Mouse (Mus musculus): ENCODE measurements around the gene Gm19426. TPM values are rescaled to one million over a fixed set of nuclear protein-coding genes. Genes with fewer than 3 reads are reported as not detected.

Gm19426 gene
- polyA plus RNA-seq, 1 experiment from 2014 or later, result 1.5 TPM

- Histone ChIP-seq H3K4me3 (replicated peaks) (peak overlapping the region; percentile 40), H3K36me3 (replicated peaks) (peaks cover 3% of the 10 kb centered on the region; the same call in 1 of the 2 replicates), H3K4me1 (replicated peaks) (no peaks in the 10 kb centered on the region), H3K9me3 (replicated peaks) (no peaks in the 10 kb centered on the region), H3K27ac (replicated peaks) (0 out of 2 replicates have a peak overlapping the region, but pooled peaks have one; percentile 38), H3K27me3 (peaks cover 89% of the 10 kb centered on the region), H3K9ac (no peak overlapping the region; the same call in 1 of the 2 replicates), H3K4me2 (peak overlapping the region; percentile 45)
- ATAC-seq (ENCODE audit: insufficient read depth), result peak; percentile 74
- WGBS (ENCODE audit: insufficient replicate concordance), result 19% methylated on average over 15 of the region's 15 CpGs
Measured at GRCm38 (mm10) chr2:84774751-84775150, 31.3 kb upstream of the Gm19426 start.

- Histone ChIP-seq H3K4me1 (replicated peaks) (no peaks in the 10 kb centered on the region), H3K4me3 (replicated peaks) (no peak overlapping the region), H3K36me3 (replicated peaks) (peaks cover 3% of the 10 kb centered on the region; the same call in 1 of the 2 replicates), H3K27me3 (peaks cover 86% of the 10 kb centered on the region), H3K9me3 (replicated peaks) (no peaks in the 10 kb centered on the region), H3K4me2 (no peak overlapping the region), H3K9ac (no peak overlapping the region), H3K27ac (replicated peaks) (no peak overlapping the region)
- 65% methylated on average over 5 of the region's 5 CpGs for WGBS (ENCODE audit: insufficient replicate concordance)
- ATAC-seq (ENCODE audit: insufficient read depth), result no peak
Measured at GRCm38 (mm10) chr2:84773195-84773594, 29.7 kb upstream of the Gm19426 start.

GRCm38 (mm10) chr2:84772454-84772853 is 29.0 kb upstream of the Gm19426 start:
- peaks cover 82% of the 10 kb centered on the region for H3K27me3 ChIP-seq
- H3K4me3 ChIP-seq (replicated peaks), result no peak overlapping the region
- H3K27ac ChIP-seq (replicated peaks), result no peak overlapping the region
- no peak overlapping the region for H3K4me2 ChIP-seq
- H3K9me3 ChIP-seq (replicated peaks), result no peaks in the 10 kb centered on the region
- no peak overlapping the region for H3K9ac ChIP-seq
- no peak for ATAC-seq (ENCODE audit: insufficient read depth)
- no peaks in the 10 kb centered on the region for H3K4me1 ChIP-seq (replicated peaks)
- peaks cover 3% of the 10 kb centered on the region; the same call in 1 of the 2 replicates for H3K36me3 ChIP-seq (replicated peaks)
- WGBS (ENCODE audit: insufficient replicate concordance), result 51% methylated on average over 4 of the region's 4 CpGs

- peaks cover 74% of the 10 kb centered on the region for H3K27me3 ChIP-seq
- no peak overlapping the region for H3K4me2 ChIP-seq
- no peak overlapping the region for H3K9ac ChIP-seq
- no peaks in the 10 kb centered on the region for H3K9me3 ChIP-seq (replicated peaks)
- no peak for ATAC-seq (ENCODE audit: insufficient read depth)
- no peak overlapping the region for H3K4me3 ChIP-seq (replicated peaks)
- peaks cover 3% of the 10 kb centered on the region; the same call in 1 of the 2 replicates for H3K36me3 ChIP-seq (replicated peaks)
- H3K27ac ChIP-seq (replicated peaks), result no peak overlapping the region
- 58% methylated on average over 6 of the region's 6 CpGs for WGBS (ENCODE audit: insufficient replicate concordance)
- no peaks in the 10 kb centered on the region for H3K4me1 ChIP-seq (replicated peaks)
Measured at GRCm38 (mm10) chr2:84770501-84770900, 27.0 kb upstream of the Gm19426 start.

GRCm38 (mm10) chr2:84762818-84763217 is 19.4 kb upstream of the Gm19426 start:
- Histone ChIP-seq H3K9ac (no peak overlapping the region), H3K9me3 (replicated peaks) (no peaks in the 10 kb centered on the region), H3K4me3 (replicated peaks) (no peak overlapping the region), H3K27me3 (peaks cover 41% of the 10 kb centered on the region), H3K27ac (replicated peaks) (no peak overlapping the region), H3K4me1 (replicated peaks) (no peaks in the 10 kb centered on the region), H3K4me2 (no peak overlapping the region), H3K36me3 (replicated peaks) (no peaks in the 10 kb centered on the region)
- WGBS (ENCODE audit: insufficient replicate concordance), result 15% methylated on average over 1 of the region's 1 CpGs
- ATAC-seq (ENCODE audit: insufficient read depth), result no peak

GRCm38 (mm10) chr2:84762295-84762694 is 18.8 kb upstream of the Gm19426 start:
- H3K4me3 ChIP-seq (replicated peaks), result no peak overlapping the region
- H3K9me3 ChIP-seq (replicated peaks), result no peaks in the 10 kb centered on the region
- ATAC-seq (ENCODE audit: insufficient read depth), result no peak
- WGBS (ENCODE audit: insufficient replicate concordance), result 34% methylated on average over 4 of the region's 4 CpGs
- no peak overlapping the region for H3K9ac ChIP-seq
- peaks cover under 1% of the 10 kb centered on the region; the same call in 1 of the 2 replicates for H3K4me1 ChIP-seq (replicated peaks)
- H3K36me3 ChIP-seq (replicated peaks), result no peaks in the 10 kb centered on the region
- no peak overlapping the region for H3K4me2 ChIP-seq
- no peak overlapping the region for H3K27ac ChIP-seq (replicated peaks)
- H3K27me3 ChIP-seq, result peaks cover 36% of the 10 kb centered on the region

- 52% methylated on average over 1 of the region's 1 CpGs for WGBS (ENCODE audit: insufficient replicate concordance)
- no peak; the same call in 1 of the 2 replicates for ATAC-seq (ENCODE audit: insufficient read depth)
- Histone ChIP-seq H3K36me3 (replicated peaks) (no peaks in the 10 kb centered on the region), H3K27me3 (peaks cover 33% of the 10 kb centered on the region), H3K27ac (replicated peaks) (no peak overlapping the region), H3K9ac (no peak overlapping the region), H3K4me3 (replicated peaks) (no peak overlapping the region), H3K4me1 (replicated peaks) (peaks cover 3% of the 10 kb centered on the region; the same call in 1 of the 2 replicates), H3K9me3 (replicated peaks) (no peaks in the 10 kb centered on the region), H3K4me2 (no peak overlapping the region)
Measured at GRCm38 (mm10) chr2:84761840-84762239, 18.4 kb upstream of the Gm19426 start.

- Histone ChIP-seq H3K27ac (replicated peaks) (no peak overlapping the region), H3K9ac (no peak overlapping the region), H3K9me3 (replicated peaks) (no peaks in the 10 kb centered on the region), H3K36me3 (replicated peaks) (no peaks in the 10 kb centered on the region), H3K4me1 (replicated peaks) (peaks cover 3% of the 10 kb centered on the region; the same call in 1 of the 2 replicates), H3K4me3 (replicated peaks) (no peak overlapping the region), H3K4me2 (no peak overlapping the region), H3K27me3 (peaks cover 33% of the 10 kb centered on the region)
- WGBS (ENCODE audit: insufficient replicate concordance), result 61% methylated on average over 3 of the region's 3 CpGs
- no peak for ATAC-seq (ENCODE audit: insufficient read depth)
Measured at GRCm38 (mm10) chr2:84761309-84761708, 17.9 kb upstream of the Gm19426 start.

GRCm38 (mm10) chr2:84760777-84761176 is 17.3 kb upstream of the Gm19426 start:
- Histone ChIP-seq H3K4me3 (replicated peaks) (no peak overlapping the region), H3K4me2 (no peak overlapping the region), H3K27me3 (peaks cover 31% of the 10 kb centered on the region), H3K9ac (no peak overlapping the region), H3K4me1 (replicated peaks) (peaks cover 3% of the 10 kb centered on the region; the same call in 1 of the 2 replicates), H3K36me3 (replicated peaks) (no peaks in the 10 kb centered on the region), H3K9me3 (replicated peaks) (no peaks in the 10 kb centered on the region), H3K27ac (replicated peaks) (no peak overlapping the region)
- WGBS (ENCODE audit: insufficient replicate concordance), result 62% methylated on average over 8 of the region's 8 CpGs
- ATAC-seq (ENCODE audit: insufficient read depth), result no peak

GRCm38 (mm10) chr2:84758542-84759127 is 15.2 kb upstream of the Gm19426 start:
- Histone ChIP-seq H3K9ac (no peak overlapping the region), H3K27me3 (peaks cover 17% of the 10 kb centered on the region), H3K27ac (replicated peaks) (no peak overlapping the region), H3K4me1 (replicated peaks) (peaks cover 3% of the 10 kb centered on the region; the same call in 1 of the 2 replicates), H3K36me3 (replicated peaks) (no peaks in the 10 kb centered on the region), H3K4me2 (no peak overlapping the region), H3K9me3 (replicated peaks) (no peaks in the 10 kb centered on the region), H3K4me3 (replicated peaks) (no peak overlapping the region)
- WGBS (ENCODE audit: insufficient replicate concordance), result under 1% methylated on average over 2 of the region's 2 CpGs
- ATAC-seq (ENCODE audit: insufficient read depth), result no peak

- Histone ChIP-seq H3K27me3 (peaks cover 8% of the 10 kb centered on the region; the same call in 1 of the 2 replicates), H3K9ac (no peak overlapping the region), H3K4me2 (no peak overlapping the region), H3K27ac (replicated peaks) (no peak overlapping the region), H3K4me3 (replicated peaks) (no peak overlapping the region), H3K9me3 (replicated peaks) (no peaks in the 10 kb centered on the region), H3K36me3 (replicated peaks) (no peaks in the 10 kb centered on the region), H3K4me1 (replicated peaks) (peaks cover 3% of the 10 kb centered on the region; the same call in 1 of the 2 replicates)
- no peak for ATAC-seq (ENCODE audit: insufficient read depth)
- 56% methylated on average over 7 of the region's 7 CpGs for WGBS (ENCODE audit: insufficient replicate concordance)
Measured at GRCm38 (mm10) chr2:84757026-84757682, 13.7 kb upstream of the Gm19426 start.

Data from liver, embryonic 15.5 days (tissue).